Mouse (Mus musculus): ENCODE results near the gene Trabd.

Trabd gene

GRCm38 (mm10) chr15:89076156-89076731 is 1.3 kb downstream of the Trabd start:
- in situ Hi-C loops (cut with MboI, MseI): no loop called here

- in situ Hi-C loops (cut with MboI, MseI): no loop called here
Measured at GRCm38 (mm10) chr15:89078208-89078836, 3.4 kb downstream of the Trabd start.

GRCm38 (mm10) chr15:89083906-89084305 is 9.0 kb downstream of the Trabd start:
- in situ Hi-C loops (cut with MboI, MseI): no loop called here

- in situ Hi-C loops (cut with MboI, MseI): no loop called here
Measured at GRCm38 (mm10) chr15:89084826-89085225, 9.9 kb downstream of the Trabd start.

- in situ Hi-C loops (cut with MboI, MseI): no loop called here
Measured at GRCm38 (mm10) chr15:89088607-89089247, 13.8 kb downstream of the Trabd start, which contains the start of gene Selenoo. TSS of gene Selenoo (plus strand) at chr15:89089084.

DNA sequence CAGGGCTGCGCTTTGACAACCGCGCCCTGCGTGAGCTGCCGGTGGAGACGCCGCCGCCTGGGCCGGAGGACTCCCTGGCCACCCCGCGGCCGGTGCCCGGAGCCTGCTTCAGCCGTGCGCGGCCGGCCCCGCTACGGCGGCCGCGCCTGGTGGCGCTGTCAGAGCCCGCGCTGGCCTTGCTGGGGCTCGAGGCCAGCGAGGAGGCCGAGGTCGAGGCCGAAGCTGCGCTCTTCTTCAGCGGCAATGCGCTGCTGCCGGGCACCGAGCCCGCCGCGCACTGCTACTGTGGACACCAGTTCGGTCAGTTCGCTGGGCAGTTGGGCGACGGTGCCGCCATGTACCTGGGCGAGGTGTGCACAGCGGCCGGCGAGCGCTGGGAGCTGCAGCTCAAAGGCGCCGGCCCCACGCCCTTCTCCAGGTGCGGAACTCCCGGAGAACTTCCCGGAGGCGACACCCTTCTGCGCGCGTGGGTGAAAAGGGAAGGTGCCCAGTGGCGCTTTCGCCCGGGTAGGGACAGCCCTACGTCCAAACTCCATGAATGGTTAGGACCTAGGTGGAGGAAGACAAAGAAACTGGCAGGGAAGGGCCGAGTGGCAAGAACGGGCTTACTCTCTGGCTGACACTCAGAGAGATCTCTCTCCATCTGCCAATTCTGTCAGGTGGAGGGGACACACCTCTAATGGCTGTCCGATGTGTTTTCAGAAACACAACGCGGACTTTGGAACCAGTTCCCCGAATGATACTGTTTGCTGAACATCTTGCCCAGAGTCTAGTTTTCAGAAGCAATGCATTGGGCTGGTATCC is 14.5 kb downstream of the Trabd start:
- in situ Hi-C loops (cut with MboI, MseI): no loop called here

DNA sequence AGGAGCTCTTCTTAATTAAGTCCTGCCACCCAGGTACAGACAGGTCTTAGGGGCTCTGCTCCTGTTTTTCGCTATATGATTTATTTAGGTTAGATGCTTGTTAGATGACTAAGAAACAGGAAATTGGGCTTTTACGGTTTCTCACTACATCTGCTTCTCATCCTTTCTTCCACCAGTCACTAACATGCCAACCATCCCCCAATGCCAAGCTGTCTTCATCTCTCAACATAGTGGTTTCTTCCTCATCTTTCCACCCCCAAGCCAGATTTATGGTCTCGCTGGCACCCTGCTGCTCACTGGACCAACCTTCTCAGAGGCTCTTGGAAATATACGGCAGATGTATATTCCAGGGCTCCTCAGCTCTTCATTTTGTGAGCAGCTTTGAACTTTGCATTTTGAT is 15.7 kb downstream of the Trabd start:
- in situ Hi-C loops (cut with MboI, MseI): no loop called here

- in situ Hi-C loops (cut with MboI, MseI): no loop called here
Measured at GRCm38 (mm10) chr15:89092181-89092580, 17.3 kb downstream of the Trabd start.

DNA sequence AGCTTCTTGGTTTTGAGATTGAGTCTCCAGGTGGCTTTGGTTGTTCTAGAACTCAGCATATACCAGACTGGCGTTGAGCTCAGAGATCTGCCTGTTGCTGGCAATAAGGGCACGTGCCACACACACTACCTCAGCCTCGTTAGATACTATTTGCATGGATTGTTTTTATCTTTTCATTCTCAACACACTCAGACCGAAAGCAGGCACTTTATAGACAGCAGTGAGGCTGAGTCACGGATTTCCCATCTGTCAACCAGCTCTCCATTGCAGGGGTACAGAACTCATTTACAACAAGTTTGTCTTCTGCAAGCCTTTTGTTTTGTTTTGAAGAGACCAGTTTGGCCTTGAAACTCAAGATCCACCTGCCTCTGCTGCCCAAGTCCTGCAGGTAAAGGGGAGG is 22.5 kb downstream of the Trabd start:
- in situ Hi-C loops (cut with MboI, MseI): no loop called here

GRCm38 (mm10) chr15:89098616-89099015 is 23.7 kb downstream of the Trabd start:
- in situ Hi-C loops (cut with MboI, MseI): no loop called here

- in situ Hi-C loops (cut with MboI, MseI): no loop called here
Measured at GRCm38 (mm10) chr15:89100823-89101222, 25.9 kb downstream of the Trabd start.

DNA sequence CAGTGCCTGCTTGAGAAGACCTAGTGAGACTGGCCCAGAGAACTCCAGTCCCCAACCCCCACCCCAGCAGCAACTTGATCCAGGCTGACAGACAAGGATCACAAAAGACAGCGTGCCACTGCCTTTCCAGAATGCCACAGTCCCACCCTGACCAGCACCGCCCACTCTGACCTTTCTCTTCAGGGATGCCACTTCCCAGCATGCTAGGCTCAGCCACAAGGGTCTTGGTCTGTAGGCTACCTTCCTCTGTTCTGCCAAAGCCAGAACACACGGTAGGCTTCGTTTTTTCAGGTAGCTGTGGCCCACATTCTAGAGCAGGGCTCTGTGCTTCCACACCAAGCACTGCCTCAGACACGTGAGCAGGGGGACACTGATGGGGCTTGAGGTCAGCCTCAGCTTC is 27.7 kb downstream of the Trabd start:
- in situ Hi-C loops (cut with MboI, MseI): no loop called here

DNA sequence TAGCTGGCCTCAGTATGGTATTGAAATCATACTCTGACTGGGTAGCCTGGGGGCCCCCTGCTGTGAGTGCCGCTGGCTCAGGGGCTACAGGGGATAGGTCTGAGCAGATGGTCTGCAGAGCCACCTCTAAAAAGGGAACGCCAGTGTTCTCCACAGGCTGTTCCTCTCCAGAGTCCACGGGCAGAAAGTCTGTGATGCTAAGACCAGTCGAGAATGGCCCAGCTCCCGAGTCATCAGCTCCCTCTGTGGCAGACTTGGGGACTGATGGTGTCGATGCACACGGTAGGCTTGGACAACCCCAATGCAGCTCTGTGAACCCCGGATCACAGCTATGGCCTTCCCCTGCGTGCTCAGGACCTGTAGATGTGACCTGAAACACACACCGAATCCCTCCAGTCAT is 29.0 kb downstream of the Trabd start:
- in situ Hi-C loops (cut with MboI, MseI): no loop called here

DNA sequence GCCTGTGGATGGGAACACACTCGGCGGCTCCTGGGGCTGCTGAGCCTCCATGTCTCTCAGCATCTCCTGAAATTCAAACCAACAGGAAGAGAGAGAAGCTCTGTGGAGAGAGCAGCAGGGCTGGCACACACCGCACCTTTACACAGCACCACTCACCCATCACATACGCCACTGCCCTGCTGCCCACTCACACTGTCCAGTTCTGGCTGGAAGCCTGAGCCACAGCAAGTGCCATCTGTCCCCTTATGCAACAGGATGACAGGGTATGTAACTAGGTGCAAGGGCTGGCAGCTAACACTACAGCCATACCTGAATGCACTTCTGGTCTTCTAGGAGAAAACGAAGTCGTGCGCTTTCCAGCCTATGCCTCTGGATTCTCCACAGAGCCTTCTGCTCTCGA is 29.5 kb downstream of the Trabd start:
- in situ Hi-C loops (cut with MboI, MseI): no loop called here

DNA sequence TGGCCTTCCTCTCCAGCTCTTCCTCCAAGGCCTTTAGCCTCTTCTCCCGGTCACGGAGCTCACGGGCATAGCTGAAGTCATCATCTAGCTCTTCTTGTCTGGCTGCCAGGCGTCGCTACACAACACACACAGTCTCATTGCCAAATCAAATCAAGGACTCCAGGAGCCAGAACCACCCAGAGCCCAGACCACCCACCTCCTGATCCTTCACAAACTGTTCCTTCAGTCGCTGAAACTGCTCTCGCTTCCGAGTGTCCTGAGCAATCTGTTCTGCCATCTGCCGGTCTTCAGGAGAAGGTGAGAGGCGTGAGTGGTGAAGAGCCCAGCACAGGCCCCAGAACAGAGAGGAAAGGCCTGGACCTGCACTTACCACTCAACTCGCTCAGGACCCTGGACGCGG is 31.1 kb downstream of the Trabd start:
- in situ Hi-C loops (cut with MboI, MseI): no loop called here

- in situ Hi-C loops (cut with MboI, MseI): no loop called here
Measured at GRCm38 (mm10) chr15:89106976-89107375, 32.1 kb downstream of the Trabd start.

GRCm38 (mm10) chr15:89110147-89110546 is 35.2 kb downstream of the Trabd start:
- in situ Hi-C loops (cut with MboI, MseI): no loop called here

DNA sequence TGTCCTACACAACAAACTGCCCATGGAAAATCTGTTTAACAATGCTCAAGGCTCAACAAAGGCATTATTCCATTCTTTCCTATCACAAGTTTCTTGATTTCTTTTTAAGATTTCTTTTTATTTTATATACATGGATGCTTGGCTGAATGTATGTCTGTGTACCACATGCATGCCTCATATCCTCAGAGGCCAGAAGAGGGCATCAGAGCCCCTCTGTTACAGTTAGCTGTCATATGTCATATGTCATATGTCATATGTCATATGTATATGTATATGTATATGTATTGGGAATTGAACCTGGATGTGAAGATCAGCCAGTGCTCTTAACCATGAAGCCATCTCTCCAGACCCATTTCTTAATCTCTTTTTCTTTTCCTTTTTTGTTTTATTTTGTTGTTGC is 43.1 kb downstream of the Trabd start:
- in situ Hi-C loops (cut with MboI, MseI): no loop called here

- in situ Hi-C loops (cut with MboI, MseI): no loop called here
Measured at GRCm38 (mm10) chr15:89122649-89123366, 47.9 kb downstream of the Trabd start, which contains the start of gene Tubgcp6. TSS of gene Tubgcp6 (minus strand) at chr15:89123112.

DNA sequence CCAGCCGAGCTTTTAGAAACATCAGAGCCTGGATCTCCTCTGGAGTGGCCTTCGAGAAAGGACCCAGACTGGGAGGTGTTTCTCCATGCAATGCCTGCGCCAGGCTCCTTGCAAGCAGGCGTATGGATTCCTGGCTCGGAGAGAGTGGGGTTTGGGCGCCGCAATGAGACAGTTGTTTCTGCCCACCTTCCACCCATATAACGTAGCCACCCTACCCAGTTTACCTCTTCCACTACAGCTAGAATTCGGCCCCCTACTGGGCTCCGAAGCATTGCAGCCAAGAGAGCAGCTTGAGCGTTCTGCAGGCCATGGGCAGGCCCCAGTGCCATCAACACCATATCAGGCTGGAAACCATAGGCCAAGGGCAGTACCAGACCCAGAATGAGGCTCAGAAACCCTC is 48.7 kb downstream of the Trabd start:
- in situ Hi-C loops (cut with MboI, MseI): no loop called here

GRCm38 (mm10) chr15:89124312-89124711 is 49.4 kb downstream of the Trabd start:
- in situ Hi-C loops (cut with MboI, MseI): no loop called here

DNA sequence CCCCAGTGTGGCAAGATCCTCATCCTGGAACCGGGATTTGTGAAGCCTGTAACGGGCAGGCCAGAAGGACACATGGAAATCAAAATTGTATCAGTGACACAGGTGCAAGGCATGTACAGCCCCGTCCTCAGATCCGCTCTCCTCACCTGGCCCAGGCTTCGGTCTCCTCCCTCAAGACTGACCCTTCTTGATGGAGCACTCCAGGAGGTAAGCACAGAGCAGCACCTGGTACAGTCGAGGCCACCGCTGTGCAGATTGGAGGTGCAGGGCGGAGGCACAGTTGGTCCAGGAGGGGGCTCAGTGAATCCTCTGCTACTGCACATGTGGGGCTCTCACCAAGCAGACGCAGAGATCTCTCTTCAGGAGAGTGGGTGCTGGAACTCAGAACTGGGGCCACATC is 50.4 kb downstream of the Trabd start:
- in situ Hi-C loops (cut with MboI, MseI): no loop called here

Data from T-helper 1 cell (primary cell).